In the genomic region with DNA sequence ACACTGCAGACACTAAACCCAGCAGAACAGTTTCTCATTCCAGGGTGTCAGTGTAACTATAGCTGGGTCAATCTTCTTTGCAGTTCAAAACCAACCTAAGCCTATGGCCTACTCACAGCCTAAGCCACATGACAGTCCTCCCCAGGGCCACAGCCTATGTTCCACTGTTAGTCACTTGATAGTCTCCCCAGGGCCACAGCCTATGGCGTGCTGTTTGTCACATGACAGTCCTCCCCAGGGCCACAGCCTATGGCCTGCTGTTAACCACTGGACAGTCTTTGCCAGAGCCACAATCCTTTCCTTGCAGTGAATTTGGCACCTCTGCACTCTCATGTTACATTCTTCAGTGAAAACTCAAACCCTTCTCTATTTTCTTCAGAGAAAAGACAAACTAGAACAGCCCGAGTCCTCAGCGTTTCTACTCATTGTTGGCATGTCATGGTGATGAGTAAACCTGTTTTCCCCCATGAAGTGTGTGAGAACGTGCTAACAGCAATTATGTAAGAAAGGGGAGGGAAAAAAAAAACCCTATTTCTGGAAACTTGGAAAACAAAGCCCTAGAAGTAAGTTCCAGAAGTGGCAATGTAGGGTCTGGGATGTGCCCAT, we compare ENCODE assay signal across 25 mouse cellular contexts.
A peak's percentile ranks its signal among the peaks of the same experiment; 100 is the strongest.
DNase-seq lines count a peak whose midpoint lies in the region; ATAC-seq and TF ChIP-seq lines count a peak whose summit lies in the region.
"Had no signal": no experiment of that assay in that cellular context is flagged by ENCODE, and none has a peak within 500 bp of the region (broad histone marks: within the 10 kb centered on the region; RNA-seq: fewer than 3 reads in every experiment).

No protein-coding gene starts in this region.

- no peak for ATAC-seq in forebrain, embryonic 11.5 days (replicated peaks; ENCODE audit: low FRiP score)
- ATAC-seq in forebrain, embryonic 12.5 days (ENCODE audit: low FRiP score), result no peak
- peak; percentile 53 for ATAC-seq in lung, postnatal 0 days
- ATAC-seq in liver, postnatal 0 days, result no peak
- ATAC-seq: activated CD4-positive, CD25-positive, alpha-beta regulatory T cell, adult 4 months; inflammation-experienced regulatory T-cells, adult 6 months; midbrain, embryonic 13.5 days had no signal

- 67% methylated on average over 4 of the region's 4 CpGs for WGBS in forebrain, embryonic 11.5 days
- 64% methylated on average over 4 of the region's 4 CpGs for WGBS in forebrain, embryonic 12.5 days
- WGBS in lung, postnatal 0 days, result 42% methylated on average over 4 of the region's 4 CpGs
- 43% methylated on average over 4 of the region's 4 CpGs for WGBS in lung, adult 2 months
- 69% methylated on average over 4 of the region's 4 CpGs for WGBS in liver, postnatal 0 days (ENCODE audit: insufficient replicate concordance)

- no peak for TF ChIP-seq CTCF in lung, postnatal 0 days (IDR thresholded peaks at IDR 0.05)
- no peak for TF ChIP-seq CTCF in lung, adult 2 months (IDR thresholded peaks at IDR 0.05; ENCODE audit: insufficient read depth, low read length)
- TF ChIP-seq CTCF in liver, postnatal 0 days (IDR thresholded peaks at IDR 0.05; ENCODE audit: low read depth), result no peak

- no peaks in the 10 kb centered on the region for H3K4me1 ChIP-seq in forebrain, embryonic 11.5 days (replicated peaks; ENCODE audit: control insufficient read depth, insufficient read depth, low read length)
- H3K4me1 ChIP-seq in forebrain, embryonic 12.5 days, result no peaks in the 10 kb centered on the region
- H3K4me1 ChIP-seq in lung, postnatal 0 days (ENCODE audit: insufficient read depth, low read depth, low read length), result no peaks in the 10 kb centered on the region
- H3K4me1 ChIP-seq in lung, adult 2 months (ENCODE audit: control insufficient read depth, insufficient read depth, low read length), result no peaks in the 10 kb centered on the region; the same call in none of the 2 replicates
- H3K4me1 ChIP-seq in liver, postnatal 0 days (ENCODE audit: insufficient read depth), result no peaks in the 10 kb centered on the region
- H3K4me1 ChIP-seq: forebrain, embryonic 10.5 days; heart, embryonic 12.5 days; liver, embryonic 13.5 days had no signal

- no peak overlapping the region for H3K4me2 ChIP-seq in forebrain, embryonic 11.5 days (ENCODE audit: low read depth, low read length, severe bottlenecking)
- no peak overlapping the region for H3K4me2 ChIP-seq in forebrain, embryonic 12.5 days
- H3K4me2 ChIP-seq in lung, postnatal 0 days (replicated peaks; ENCODE audit: low read depth, low read length), result no peak overlapping the region
- no peak overlapping the region for H3K4me2 ChIP-seq in liver, postnatal 0 days (ENCODE audit: low read depth, low read length)
- H3K4me2 ChIP-seq: heart, embryonic 12.5 days; hindbrain, embryonic 12.5 days; limb, embryonic 13.5 days; liver, embryonic 13.5 days; midbrain, embryonic 13.5 days; stomach, embryonic 15.5 days had no signal

- DNase-seq in forebrain, embryonic 11.5 days (ENCODE audit: low spot score), result peak; percentile 26
- DNase-seq in lung, postnatal 0 days (ENCODE audit: low spot score), result peak; percentile 47
- no peak for DNase-seq in lung, adult 2 months
- DNase-seq in adipocyte (ENCODE audit: low spot score), result peak; percentile 55
- peak; percentile 92 for DNase-seq in fibroblast of lung, adult 2 months (ENCODE audit: low read depth)
- DNase-seq in liver, postnatal 0 days, result no peak
- no peak for DNase-seq in retina, postnatal 1 day
- DNase-seq: adrenal gland, postnatal 14 days; cerebellum, adult 11-12 months; cerebellum, postnatal 36 days; heart, postnatal 14 days; kidney, adult 9 months; kidney, postnatal 4 days; liver, embryonic 13.5 days; right cerebral cortex, postnatal 25 days had no signal

- no peaks in the 10 kb centered on the region for H3K9me3 ChIP-seq in forebrain, embryonic 11.5 days (ENCODE audit: control insufficient read depth, low read length)
- H3K9me3 ChIP-seq in forebrain, embryonic 12.5 days, result no peaks in the 10 kb centered on the region
- no peaks in the 10 kb centered on the region for H3K9me3 ChIP-seq in lung, postnatal 0 days (ENCODE audit: low read length)
- no peaks in the 10 kb centered on the region for H3K9me3 ChIP-seq in liver, postnatal 0 days (ENCODE audit: low read length)
- H3K9me3 ChIP-seq: forebrain, embryonic 10.5 days; heart, embryonic 12.5 days; hindbrain, embryonic 12.5 days; limb, embryonic 13.5 days; liver, embryonic 13.5 days; midbrain, embryonic 13.5 days; stomach, embryonic 15.5 days had no signal

- no peaks in the 10 kb centered on the region for H3K36me3 ChIP-seq in forebrain, embryonic 11.5 days (ENCODE audit: control insufficient read depth, insufficient read depth, low read length)
- H3K36me3 ChIP-seq in forebrain, embryonic 12.5 days (replicated peaks), result no peaks in the 10 kb centered on the region
- H3K36me3 ChIP-seq in lung, postnatal 0 days (ENCODE audit: insufficient read depth, low read length), result no peaks in the 10 kb centered on the region
- H3K36me3 ChIP-seq in liver, postnatal 0 days (replicated peaks; ENCODE audit: insufficient read depth, low read length), result no peaks in the 10 kb centered on the region
- H3K36me3 ChIP-seq: forebrain, embryonic 10.5 days; heart, embryonic 12.5 days; hindbrain, embryonic 12.5 days; limb, embryonic 13.5 days; liver, embryonic 13.5 days; midbrain, embryonic 13.5 days; stomach, embryonic 15.5 days had no signal

- no peak overlapping the region for H3K27ac ChIP-seq in forebrain, embryonic 11.5 days (ENCODE audit: low read depth, low read length)
- no peak overlapping the region for H3K27ac ChIP-seq in forebrain, embryonic 12.5 days
- H3K27ac ChIP-seq in lung, postnatal 0 days (ENCODE audit: low read length), result no peak overlapping the region
- H3K27ac ChIP-seq in liver, postnatal 0 days (ENCODE audit: low read depth), result no peak overlapping the region
- H3K27ac ChIP-seq: forebrain, embryonic 10.5 days; hindbrain, embryonic 12.5 days; limb, embryonic 13.5 days; liver, embryonic 13.5 days; midbrain, embryonic 13.5 days; stomach, embryonic 15.5 days had no signal

- TF ChIP-seq POLR2A in lung, adult 2 months (IDR thresholded peaks at IDR 0.05; ENCODE audit: borderline replicate concordance, extremely low read depth, low read depth, low read length), result no peak

- no peak for TF ChIP-seq EP300 in lung, postnatal 0 days (IDR thresholded peaks at IDR 0.05)
- TF ChIP-seq EP300 in liver, postnatal 0 days (IDR thresholded peaks at IDR 0.05; ENCODE audit: low read depth), result no peak

- no peaks in the 10 kb centered on the region for H3K27me3 ChIP-seq in forebrain, embryonic 11.5 days (ENCODE audit: control insufficient read depth, insufficient read depth, low read length)
- no peaks in the 10 kb centered on the region for H3K27me3 ChIP-seq in forebrain, embryonic 12.5 days
- no peaks in the 10 kb centered on the region for H3K27me3 ChIP-seq in lung, postnatal 0 days (replicated peaks; ENCODE audit: insufficient read depth, low read length)
- H3K27me3 ChIP-seq in liver, postnatal 0 days (ENCODE audit: insufficient read depth, low read length), result no peaks in the 10 kb centered on the region
- H3K27me3 ChIP-seq: heart, embryonic 12.5 days; hindbrain, embryonic 12.5 days; limb, embryonic 13.5 days; liver, embryonic 13.5 days; midbrain, embryonic 13.5 days; stomach, embryonic 15.5 days had no signal

- no peak overlapping the region for H3K4me3 ChIP-seq in forebrain, embryonic 11.5 days (ENCODE audit: low read depth, low read length)
- no peak overlapping the region for H3K4me3 ChIP-seq in forebrain, embryonic 12.5 days (replicated peaks)
- H3K4me3 ChIP-seq in lung, postnatal 0 days (ENCODE audit: low read depth, low read length), result no peak overlapping the region
- no peak overlapping the region for H3K4me3 ChIP-seq in lung, adult 2 months (replicated peaks; ENCODE audit: extremely low read depth, low read depth, low read length)
- no peak overlapping the region for H3K4me3 ChIP-seq in liver, postnatal 0 days (ENCODE audit: low read depth, low read length)
- H3K4me3 ChIP-seq: forebrain, embryonic 10.5 days; heart, embryonic 12.5 days; hindbrain, embryonic 12.5 days; limb, embryonic 13.5 days; liver, embryonic 13.5 days; midbrain, embryonic 13.5 days; myocyte; stomach, embryonic 15.5 days had no signal

- no peak overlapping the region for H3K9ac ChIP-seq in forebrain, embryonic 11.5 days (ENCODE audit: low read length)
- H3K9ac ChIP-seq in forebrain, embryonic 12.5 days, result no peak overlapping the region
- H3K9ac ChIP-seq in lung, postnatal 0 days (replicated peaks; ENCODE audit: low read depth), result no peak overlapping the region
- no peak overlapping the region for H3K9ac ChIP-seq in liver, postnatal 0 days (replicated peaks)
- H3K9ac ChIP-seq: heart, embryonic 12.5 days; hindbrain, embryonic 12.5 days; limb, embryonic 13.5 days; liver, embryonic 13.5 days; midbrain, embryonic 13.5 days; stomach, embryonic 15.5 days had no signal

Comparison
In these comparisons a context has a peak if more than half of its experiments do, and no peak if none do; other contexts are left out.
1. DNase-seq: peak in forebrain, embryonic 11.5 days (single experiment), lung, postnatal 0 days (single experiment), adipocyte (single experiment) and fibroblast of lung, adult 2 months (single experiment); none in lung, adult 2 months (single experiment), liver, postnatal 0 days (single experiment) and retina, postnatal 1 day (single experiment).